ENCODE assay signal across 9 mouse cellular contexts in genomic region chr9:83609422-83610297, GRCm38 (mm10).
DNase-seq lines count a peak whose midpoint lies in the region; ATAC-seq lines count a peak whose summit lies in the region.
"Had no signal": no experiment of that assay in that cellular context is flagged by ENCODE, and none has a peak within 500 bp of the region (broad histone marks: within the 10 kb centered on the region; RNA-seq: fewer than 3 reads in every experiment).

No protein-coding gene starts in this region.

- no peak overlapping the region for H3K27ac ChIP-seq in embryonic facial prominence, embryonic 10.5 days (replicated peaks)
- no peak overlapping the region for H3K27ac ChIP-seq in kidney, embryonic 16.5 days (ENCODE audit: low read length)
- H3K27ac ChIP-seq in liver, embryonic 11.5 days (ENCODE audit: low read depth, low read length), result no peak overlapping the region
- H3K27ac ChIP-seq in neural tube, embryonic 14.5 days (ENCODE audit: low read depth, low read length), result no peak overlapping the region; the same call in 1 of the 2 replicates

- H3K4me1 ChIP-seq in embryonic facial prominence, embryonic 10.5 days, result peaks cover 40% of the 10 kb centered on the region
- peaks cover 18% of the 10 kb centered on the region for H3K4me1 ChIP-seq in kidney, embryonic 16.5 days (ENCODE audit: insufficient read depth, low read length)
- no peaks in the 10 kb centered on the region for H3K4me1 ChIP-seq in liver, embryonic 11.5 days (replicated peaks; ENCODE audit: control insufficient read depth, insufficient read depth, low read length)
- H3K4me1 ChIP-seq in neural tube, embryonic 14.5 days (ENCODE audit: control insufficient read depth, insufficient read depth, low read length), result peaks cover 8% of the 10 kb centered on the region; the same call in 1 of the 2 replicates

- H3K4me2 ChIP-seq in kidney, embryonic 16.5 days (replicated peaks; ENCODE audit: low read depth, low read length), result no peak overlapping the region
- no peak overlapping the region for H3K4me2 ChIP-seq in liver, embryonic 11.5 days
- no peak overlapping the region for H3K4me2 ChIP-seq in neural tube, embryonic 14.5 days (ENCODE audit: low read depth, low read length)

- H3K9me3 ChIP-seq in embryonic facial prominence, embryonic 10.5 days, result no peaks in the 10 kb centered on the region
- H3K9me3 ChIP-seq in kidney, embryonic 16.5 days (ENCODE audit: low read length), result no peaks in the 10 kb centered on the region
- no peaks in the 10 kb centered on the region for H3K9me3 ChIP-seq in liver, embryonic 11.5 days (ENCODE audit: control insufficient read depth, low read length)
- H3K9me3 ChIP-seq in neural tube, embryonic 14.5 days (ENCODE audit: control insufficient read depth, low read length), result no peaks in the 10 kb centered on the region

- no peaks in the 10 kb centered on the region for H3K36me3 ChIP-seq in embryonic facial prominence, embryonic 10.5 days (replicated peaks)
- H3K36me3 ChIP-seq in kidney, embryonic 16.5 days (ENCODE audit: insufficient read depth, low read length), result no peaks in the 10 kb centered on the region
- no peaks in the 10 kb centered on the region for H3K36me3 ChIP-seq in liver, embryonic 11.5 days (ENCODE audit: control insufficient read depth, insufficient read depth, low read length)
- H3K36me3 ChIP-seq in neural tube, embryonic 14.5 days (ENCODE audit: control insufficient read depth, insufficient read depth, low read length), result no peaks in the 10 kb centered on the region

- DNase-seq in B cell, adult 2 months, result peak; percentile 81 to 83
- DNase-seq in adrenal gland, postnatal 14 days, result peak; percentile 88
- DNase-seq in embryonic facial prominence, embryonic 10.5 days (ENCODE audit: low spot score), result peak; percentile 86
- peak; percentile 61 for DNase-seq in heart, adult 8-10 months (ENCODE audit: low spot score)
- peak; percentile 67 for DNase-seq in liver, embryonic 11.5 days (ENCODE audit: low spot score)
- DNase-seq in telencephalon, adult 2 months (ENCODE audit: low read depth, low spot score), result peak; percentile 88

- peak; percentile 61; the same call in 1 of the 2 replicates for ATAC-seq in kidney, embryonic 16.5 days (ENCODE audit: low FRiP score, low TSS enrichment)
- peak; percentile 57; the same call in 1 of the 2 replicates for ATAC-seq in liver, embryonic 11.5 days (replicated peaks; ENCODE audit: low FRiP score)
- peak; percentile 87 for ATAC-seq in neural tube, embryonic 14.5 days (ENCODE audit: low read depth)

- no peaks in the 10 kb centered on the region for H3K27me3 ChIP-seq in embryonic facial prominence, embryonic 10.5 days (replicated peaks; ENCODE audit: low read depth, poor library complexity, severe bottlenecking)
- no peaks in the 10 kb centered on the region for H3K27me3 ChIP-seq in kidney, embryonic 16.5 days (ENCODE audit: insufficient read depth, low read length)
- no peaks in the 10 kb centered on the region for H3K27me3 ChIP-seq in liver, embryonic 11.5 days (replicated peaks; ENCODE audit: control insufficient read depth, insufficient read depth, low read length)
- H3K27me3 ChIP-seq in neural tube, embryonic 14.5 days (ENCODE audit: control insufficient read depth, insufficient read depth, low read length), result no peaks in the 10 kb centered on the region

- 46% methylated on average over 9 of the region's 9 CpGs for WGBS in embryonic facial prominence, embryonic 10.5 days
- 43% methylated on average over 9 of the region's 9 CpGs for WGBS in kidney, embryonic 16.5 days
- WGBS in liver, embryonic 11.5 days, result 42% methylated on average over 9 of the region's 9 CpGs
- 44% methylated on average over 9 of the region's 9 CpGs for WGBS in neural tube, embryonic 14.5 days

- no peak overlapping the region for H3K4me3 ChIP-seq in embryonic facial prominence, embryonic 10.5 days
- H3K4me3 ChIP-seq in kidney, embryonic 16.5 days (ENCODE audit: low read length), result no peak overlapping the region
- no peak overlapping the region for H3K4me3 ChIP-seq in liver, embryonic 11.5 days (ENCODE audit: low read depth, low read length)
- no peak overlapping the region for H3K4me3 ChIP-seq in neural tube, embryonic 14.5 days (ENCODE audit: low read depth, low read length)
- H3K4me3 ChIP-seq: erythroblast, embryonic 14.5 days had no signal

- no peak overlapping the region for H3K9ac ChIP-seq in kidney, embryonic 16.5 days (replicated peaks; ENCODE audit: low read length)
- H3K9ac ChIP-seq in liver, embryonic 11.5 days (ENCODE audit: low read depth, low read length), result no peak overlapping the region
- no peak overlapping the region for H3K9ac ChIP-seq in neural tube, embryonic 14.5 days (replicated peaks; ENCODE audit: low read depth, low read length)
